Mouse (Mus musculus) erythroblast, embryonic 14.5 days (primary cell): ENCODE data around the gene Tob2. TPM values are rescaled to one million over a fixed set of nuclear protein-coding genes. Genes with fewer than 3 reads are reported as not detected.

Experiments
- H3K27me3 ChIP-seq: 2 replicates; pipeline ENCODE4 v1.6.1; 2012; ENCODE audit warnings: inconsistent platforms; ENCODE audit not compliant: control insufficient read depth
- H3K36me3 ChIP-seq: 2 replicates; pipeline ENCODE4 v1.6.1; 2012; ENCODE audit warnings: mild to moderate bottlenecking, inconsistent platforms; ENCODE audit not compliant: control insufficient read depth
- H3K4me1 ChIP-seq: 2 replicates; pipeline ENCODE4 v1.6.1; 2012; ENCODE audit warnings: inconsistent platforms; ENCODE audit not compliant: control insufficient read depth
- H3K4me3 ChIP-seq: replicated peaks from 2 replicates; pipeline ENCODE3; 2012; ENCODE audit warnings: moderate library complexity, mild to moderate bottlenecking, inconsistent platforms
- H3K9me3 ChIP-seq: 2 replicates; pipeline ENCODE4 v1.6.1; 2012; ENCODE audit warnings: low read length, inconsistent platforms, mixed read lengths; ENCODE audit not compliant: control insufficient read depth
- GATA1 ChIP-seq: IDR thresholded peaks from 2 replicates; pipeline ENCODE4 v1.6.1; 2012; ENCODE audit warnings: low read length, inconsistent platforms, mixed read lengths
- TAL1 ChIP-seq: IDR thresholded peaks from 3 replicates; pipeline ENCODE4 v1.6.1; 2012; ENCODE audit warnings: low read length, inconsistent platforms, mixed read lengths
- polyA plus RNA-seq: library from polyadenylated mRNA; stranded (reverse); fragments of >175 nt; gene quantifications from 2 replicates; pipeline ENCODE4 v1.2.3, GENCODE M21; 2012

Tob2 gene
- polyA plus RNA-seq, 1 experiment: 2.3 TPM

DNA sequence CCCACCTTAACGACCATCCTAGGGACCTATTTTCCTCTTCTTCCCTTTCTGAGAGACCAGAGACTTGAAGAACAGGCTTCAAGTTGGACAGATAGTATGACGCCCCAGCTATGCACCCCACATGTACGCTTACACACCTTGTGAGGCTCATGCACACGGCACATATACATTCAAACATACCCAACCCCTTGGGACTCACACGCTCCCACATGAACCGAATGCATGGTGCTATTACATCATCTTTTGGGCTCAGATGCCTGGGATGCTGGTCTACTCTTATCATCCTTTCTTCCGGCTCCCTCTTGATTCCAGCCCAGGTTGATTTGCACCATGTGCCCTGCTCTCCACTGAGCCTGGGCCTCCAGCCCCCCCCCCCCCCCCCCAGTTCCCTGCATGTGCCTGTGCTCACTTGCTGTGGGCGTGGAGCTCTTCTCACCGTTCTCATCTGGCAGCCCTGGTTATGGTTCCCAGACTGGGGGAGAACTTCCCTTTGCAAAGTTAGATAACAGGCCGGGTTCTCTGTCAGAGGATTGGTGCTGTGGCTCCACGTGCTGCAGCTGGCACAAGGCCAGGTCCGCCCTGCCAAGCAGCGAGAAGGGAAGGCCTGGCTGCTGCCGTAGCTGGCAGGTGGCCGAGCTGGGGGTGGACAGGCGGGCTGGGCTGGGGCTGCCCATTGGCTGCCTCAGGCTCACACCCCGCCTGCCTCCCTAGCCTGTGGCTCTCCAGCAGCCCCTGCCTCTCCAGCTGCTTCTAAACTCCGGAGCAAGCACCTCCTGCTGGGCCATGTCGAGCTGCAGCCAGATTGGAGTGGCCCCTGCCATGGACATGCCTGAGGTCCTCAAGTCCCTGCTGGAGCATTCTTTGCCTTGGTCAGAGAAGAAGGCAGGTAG is 56.4 kb downstream of the Tob2 start, which contains the start of gene Tef:
Gene Tef, plus strand, starts transcription at position 421 of the 890 bp plus-strand sequence.
- Histone ChIP-seq H3K4me1 (peaks cover 37% of the 10 kb centered on the region), H3K27me3 (no peaks in the 10 kb centered on the region), H3K36me3 (peaks cover 2% of the 10 kb centered on the region; the same call in 1 of the 2 replicates), H3K4me3 (peak within 1 kb of the TSS; percentile 43), H3K9me3 (no peaks in the 10 kb centered on the region)
- no peak for TF ChIP-seq TAL1
- TF ChIP-seq GATA1: no peak

DNA sequence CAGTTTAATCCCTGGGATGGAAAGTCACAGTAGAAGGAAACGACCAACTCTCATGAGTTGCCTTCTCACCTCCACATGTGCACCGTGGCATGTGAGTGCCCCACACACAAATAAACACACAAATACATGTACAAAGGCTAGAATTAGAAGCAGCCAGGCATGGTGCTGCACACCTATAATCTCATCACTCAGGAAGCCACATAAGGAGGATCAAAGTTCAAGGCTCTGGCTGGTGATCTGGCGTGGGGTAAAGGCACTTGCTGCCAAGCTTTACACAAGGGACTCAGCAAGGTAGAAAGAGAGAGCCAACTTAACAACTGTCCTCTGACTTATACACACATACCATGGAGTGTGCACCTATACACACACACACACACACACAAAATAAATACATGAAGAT is 58.2 kb downstream of the Tob2 start:
- Histone ChIP-seq H3K4me1 (peaks cover 40% of the 10 kb centered on the region), H3K9me3 (no peaks in the 10 kb centered on the region), H3K27me3 (no peaks in the 10 kb centered on the region), H3K36me3 (peaks cover 2% of the 10 kb centered on the region; the same call in 1 of the 2 replicates), H3K4me3 (no peak overlapping the region)
- TF ChIP-seq GATA1 (no peak), TAL1 (no peak)

DNA sequence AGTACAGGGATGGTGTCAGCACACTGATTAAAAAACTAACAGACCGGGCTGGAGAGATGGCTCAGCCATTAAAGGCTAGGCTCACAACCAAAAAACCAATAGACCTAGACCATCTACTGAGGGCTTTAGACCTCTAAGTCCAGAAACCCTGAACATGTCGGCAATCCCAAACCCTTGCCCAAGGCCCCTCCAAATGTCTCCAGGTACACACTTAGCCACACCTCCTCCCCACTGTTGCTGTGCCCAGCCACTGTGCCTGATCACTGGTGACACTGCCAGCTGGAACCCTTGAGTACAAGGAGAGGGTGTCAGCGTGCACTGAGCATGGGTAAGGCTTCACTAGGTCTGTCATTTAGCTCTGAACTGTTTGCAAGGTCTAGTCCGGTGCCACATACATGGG is 60.2 kb downstream of the Tob2 start:
- Histone ChIP-seq H3K4me3 (no peak overlapping the region), H3K4me1 (peaks cover 32% of the 10 kb centered on the region), H3K27me3 (no peaks in the 10 kb centered on the region), H3K36me3 (peaks cover 3% of the 10 kb centered on the region), H3K9me3 (no peaks in the 10 kb centered on the region)
- no peak for TF ChIP-seq TAL1
- no peak for TF ChIP-seq GATA1

Other genes with a start within 250 kb of the Tob2 start
- gene L3mbtl2, start 194.9 kb downstream of the Tob2 start, polyA plus RNA-seq: 0.52 and 0.74 TPM in 2 replicates
- 0.03 TPM in 1 of 2 replicates, not detected in the other for gene Chadl, start 161.5 kb downstream of the Tob2 start, polyA plus RNA-seq
- gene Zc3h7b, start 113.7 kb downstream of the Tob2 start, polyA plus RNA-seq: 0.78 and 0.85 TPM in 2 replicates
- gene Rangap1, start 113.3 kb downstream of the Tob2 start, polyA plus RNA-seq: 43.1 and 44.2 TPM in 2 replicates
- 0.26 and 0.90 TPM in 2 replicates for gene Tef, start 56.4 kb downstream of the Tob2 start, polyA plus RNA-seq
- 1.9 and 3.0 TPM in 2 replicates for gene Phf5a, start 13.1 kb upstream of the Tob2 start, polyA plus RNA-seq
- 17.5 and 19.1 TPM in 2 replicates for gene Aco2, start 13.5 kb upstream of the Tob2 start, polyA plus RNA-seq
- gene Polr3h, start 67.4 kb upstream of the Tob2 start, polyA plus RNA-seq: 5.2 and 7.4 TPM in 2 replicates
- not detected in 2 replicates for gene Csdc2, start 78.0 kb upstream of the Tob2 start, polyA plus RNA-seq
- gene Pmm1, start 102.1 kb upstream of the Tob2 start, polyA plus RNA-seq: 4.2 and 6.3 TPM in 2 replicates
- gene 1700029P11Rik, start 121.7 kb upstream of the Tob2 start, polyA plus RNA-seq: not detected in 2 replicates
- gene Xrcc6, start 129.0 kb upstream of the Tob2 start, polyA plus RNA-seq: 1.2 and 1.4 TPM in 2 replicates
- 2.9 and 4.2 TPM in 2 replicates for gene Desi1, start 175.1 kb upstream of the Tob2 start, polyA plus RNA-seq
- gene Snu13, start 188.8 kb upstream of the Tob2 start, polyA plus RNA-seq: 3.0 and 10.5 TPM in 2 replicates
- gene 4930407I10Rik, start 200.4 kb upstream of the Tob2 start, polyA plus RNA-seq: 0.01 TPM in 1 of 2 replicates, not detected in the other
- gene Mei1, start 211.2 kb upstream of the Tob2 start, polyA plus RNA-seq: not detected in 2 replicates